8 mouse cellular contexts compared by ENCODE assay signal in genomic region chrX:102251937-102252860, GRCm38 (mm10). TPM values are rescaled to one million over a fixed set of nuclear protein-coding genes. Genes with fewer than 3 reads are reported as not detected.
DNase-seq lines count a peak whose midpoint lies in the region; ATAC-seq lines count a peak whose summit lies in the region.

Gene Cited1, minus strand, starts transcription at chrX:102252181.

- peak within 1 kb of the TSS; percentile 43 for H3K9ac ChIP-seq in hindbrain, embryonic 15.5 days

- H3K27me3 ChIP-seq in hindbrain, embryonic 15.5 days, result peaks cover 24% of the 10 kb centered on the region

- H3K4me1 ChIP-seq in hindbrain, embryonic 15.5 days (replicated peaks), result peaks cover 9% of the 10 kb centered on the region

- H3K27ac ChIP-seq in hindbrain, embryonic 15.5 days (replicated peaks), result peak within 1 kb of the TSS; percentile 64

- ATAC-seq in hindbrain, embryonic 15.5 days (ENCODE audit: low FRiP score, low read depth), result peak; percentile 96
- ATAC-seq in activated CD4-positive, CD25-positive, alpha-beta regulatory T cell, adult 4 months, result no peak

- H3K36me3 ChIP-seq in hindbrain, embryonic 15.5 days, result no peaks in the 10 kb centered on the region

- no peaks in the 10 kb centered on the region for H3K9me3 ChIP-seq in hindbrain, embryonic 15.5 days

- WGBS in hindbrain, embryonic 15.5 days, result 17% methylated on average over 44 of the region's 44 CpGs

- peak within 1 kb of the TSS; percentile 57 for H3K4me3 ChIP-seq in hindbrain, embryonic 15.5 days

- peak within 1 kb of the TSS; percentile 81 for H3K4me2 ChIP-seq in hindbrain, embryonic 15.5 days

- peak; percentile 75 for DNase-seq in R1 (ENCODE audit: low read depth, low spot score)
- peak; percentile 62 for DNase-seq in cerebellum, adult 9-11 months
- DNase-seq in frontal cortex, postnatal 25 days (ENCODE audit: low spot score in 2 of 2), result peak; percentile 14 to 37
- peak; percentile 45 to 53 for DNase-seq in left cerebral cortex, adult 18-20 months (ENCODE audit: low spot score in 2 of 2)
- DNase-seq in lung, postnatal 36 days, result peak; percentile 49
- DNase-seq in right cerebral cortex, adult 2 months (ENCODE audit: low spot score in 2 of 2), result peak; percentile 49 to 50

RNA-seq across cellular contexts. Expression of gene Cited1, which starts in this region (rescaled TPM):
- 14.0 and 16.7 TPM in 2 replicates for polyA plus RNA-seq in hindbrain, embryonic 15.5 days (2015; fragmentation: Nextera tagmentation; extraction: Ambion mirVana)
- total RNA-seq in left cerebral cortex, adult 18-20 months (2021), result 1 to 10 TPM; 3.4 to 6.7 TPM
- under 1 TPM in 1 of 2 experiments, not detected in 1; 0.37 TPM for polyA plus RNA-seq in activated CD4-positive, CD25-positive, alpha-beta regulatory T cell, adult 4 months (2017; shearing (Covaris generic))

Comparison
In these comparisons a context has a peak if more than half of its experiments do, and no peak if none do; other contexts are left out.
1. RNA of gene Cited1 (polyA plus RNA-seq): 14.0 to 16.7 TPM in hindbrain, embryonic 15.5 days; 0.37 TPM in activated CD4-positive, CD25-positive, alpha-beta regulatory T cell, adult 4 months; every median in the first group is over 10 times any median in the second.
2. Peak in every context shown above with its lines, with median percentiles within 50 percentile points of each other: DNase-seq.